Mouse (Mus musculus): ENCODE data around the gene Scn5a.

GRCm38 (mm10) chr9:119438498-119439000 lies 140.3 kb downstream of the Scn5a start:
- TF ChIP-seq CTCF (IDR thresholded peaks at IDR 0.05 in 2 of 3, conservative IDR thresholded peaks at IDR 0.05 in 1 of 3; ENCODE audit: control insufficient read depth in 1 of 3, insufficient read depth in 1 of 3, low read depth in 2 of 3, low read length in 3 of 3, poor library complexity in 1 of 3, severe bottlenecking in 1 of 3) = no peak
- TF ChIP-seq USF1 (IDR thresholded peaks at IDR 0.05; ENCODE audit: low read depth, low read length) = no peak
- no peak for TF ChIP-seq EP300 (IDR thresholded peaks at IDR 0.05; ENCODE audit: low read depth in 1 of 2, low read length in 2 of 2)
- TF ChIP-seq POLR2AphosphoS2 (IDR thresholded peaks at IDR 0.05; ENCODE audit: low read length) = no peak
- TF ChIP-seq POLR2A (IDR thresholded peaks at IDR 0.05; ENCODE audit: control insufficient read depth in 1 of 2, insufficient read depth in 1 of 2, low read depth in 1 of 2, low read length in 2 of 2, poor library complexity in 1 of 2) = no peak
- no peak for TF ChIP-seq POLR2AphosphoS5 (IDR thresholded peaks at IDR 0.05; ENCODE audit: borderline replicate concordance, low read depth, low read length)
- TF ChIP-seq NRF1 (IDR thresholded peaks at IDR 0.05; ENCODE audit: insufficient read depth, low read depth, low read length, poor library complexity, severe bottlenecking) = no peak
- no peak for TF ChIP-seq JUND (IDR thresholded peaks at IDR 0.05; ENCODE audit: low read depth, low read length)
- no peak for TF ChIP-seq MAX (IDR thresholded peaks at IDR 0.05; ENCODE audit: low read length)
- TF ChIP-seq GABPA (IDR thresholded peaks at IDR 0.05; ENCODE audit: low read depth, low read length) = no peak
- TF ChIP-seq NELFE (IDR thresholded peaks at IDR 0.05; ENCODE audit: low read depth, low read length) = no peak
- no peak for TF ChIP-seq CHD1 (IDR thresholded peaks at IDR 0.05; ENCODE audit: low read depth, low read length)
- no peak for TF ChIP-seq SMC3 (IDR thresholded peaks at IDR 0.05; ENCODE audit: low read depth, low read length)
- TF ChIP-seq UBTF (IDR thresholded peaks at IDR 0.05; ENCODE audit: borderline replicate concordance, insufficient read depth, low read depth, low read length) = no peak
